Comparison of ENCODE assay signal across 8 mouse cellular contexts in genomic region chr1:177258034-177258342, GRCm38 (mm10). TPM values are rescaled to one million over a fixed set of nuclear protein-coding genes. Genes with fewer than 3 reads are reported as not detected.
A peak's percentile ranks its signal among the peaks of the same experiment; 100 is the strongest.
DNase-seq lines count a peak whose midpoint lies in the region; ATAC-seq and TF ChIP-seq lines count a peak whose summit lies in the region.

Akt3 (minus strand) TSS chr1:177258203.

- H3K9me3 ChIP-seq in G1E (replicated peaks): peaks cover 14% of the 10 kb centered on the region
- no peaks in the 10 kb centered on the region for H3K9me3 ChIP-seq in limb, embryonic 15.5 days
- H3K9me3 ChIP-seq in neural tube, embryonic 15.5 days (replicated peaks): no peaks in the 10 kb centered on the region

- H3K4me1 ChIP-seq in kidney, adult 2 months (ENCODE audit: control insufficient read depth, insufficient read depth, low read length): no peaks in the 10 kb centered on the region
- H3K4me1 ChIP-seq in G1E (ENCODE audit: insufficient read depth, low read depth, low read length): no peaks in the 10 kb centered on the region
- H3K4me1 ChIP-seq in embryonic fibroblast, embryonic 13.5 days (ENCODE audit: control insufficient read depth, insufficient read depth, low read length): no peaks in the 10 kb centered on the region
- peaks cover 11% of the 10 kb centered on the region; the same call in 1 of the 2 replicates for H3K4me1 ChIP-seq in limb, embryonic 15.5 days
- peaks cover 12% of the 10 kb centered on the region for H3K4me1 ChIP-seq in neural tube, embryonic 15.5 days

- no CpG with 5 or more reads among the region's 32 CpGs for WGBS in kidney, adult 2 months
- 0% methylated on average over 1 of the region's 32 CpGs for WGBS in limb, embryonic 15.5 days
- no CpG with 5 or more reads among the region's 32 CpGs for WGBS in neural tube, embryonic 15.5 days

- no peak for TF ChIP-seq POLR2A in kidney, adult 2 months (IDR thresholded peaks at IDR 0.05; ENCODE audit: low read depth, low read length)
- no peak for TF ChIP-seq POLR2A in embryonic fibroblast, embryonic 13.5 days (IDR thresholded peaks at IDR 0.05; ENCODE audit: low read depth, low read length)

- H3K4me2 ChIP-seq in limb, embryonic 15.5 days: peak within 1 kb of the TSS; percentile 91
- peak within 1 kb of the TSS; percentile 88 for H3K4me2 ChIP-seq in neural tube, embryonic 15.5 days

- no peaks in the 10 kb centered on the region for H3K27me3 ChIP-seq in kidney, adult 2 months (replicated peaks; ENCODE audit: control insufficient read depth, insufficient read depth, low read length)
- peaks cover 4% of the 10 kb centered on the region; the same call in 1 of the 2 replicates for H3K27me3 ChIP-seq in G1E (ENCODE audit: insufficient read depth, low read length)
- H3K27me3 ChIP-seq in limb, embryonic 15.5 days: no peaks in the 10 kb centered on the region
- no peaks in the 10 kb centered on the region for H3K27me3 ChIP-seq in neural tube, embryonic 15.5 days (replicated peaks)

- H3K27ac ChIP-seq in kidney, adult 2 months (ENCODE audit: insufficient read depth, low read depth, low read length): peak within 1 kb of the TSS; percentile 24; the same call in 1 of the 2 replicates
- peak within 1 kb of the TSS; percentile 68; the same call in 1 of the 2 replicates for H3K27ac ChIP-seq in embryonic fibroblast, embryonic 13.5 days (ENCODE audit: insufficient read depth, low read length)
- peak within 1 kb of the TSS; percentile 93 for H3K27ac ChIP-seq in limb, embryonic 15.5 days
- H3K27ac ChIP-seq in neural tube, embryonic 15.5 days (replicated peaks): peak within 1 kb of the TSS; percentile 98

- H3K4me3 ChIP-seq in kidney, adult 2 months (ENCODE audit: insufficient read depth, low read depth, low read length): peak within 1 kb of the TSS; percentile 77
- peak within 1 kb of the TSS; percentile 44; the same call in 1 of the 2 replicates for H3K4me3 ChIP-seq in G1E (ENCODE audit: low read depth, low read length)
- peak within 1 kb of the TSS; percentile 78 for H3K4me3 ChIP-seq in embryonic fibroblast, embryonic 13.5 days (ENCODE audit: insufficient read depth, low read length)
- peak within 1 kb of the TSS; percentile 85 for H3K4me3 ChIP-seq in limb, embryonic 15.5 days
- peak within 1 kb of the TSS; percentile 72 for H3K4me3 ChIP-seq in neural tube, embryonic 15.5 days (replicated peaks)

- no peak for ATAC-seq in G1E (ENCODE audit: extremely low read depth, insufficient number of reproducible peaks, low FRiP score, poor library complexity, severe bottlenecking)
- ATAC-seq in limb, embryonic 15.5 days (ENCODE audit: insufficient number of reproducible peaks, low FRiP score, low TSS enrichment, low read depth): no peak; the same call in 1 of the 2 replicates
- ATAC-seq in neural tube, embryonic 15.5 days (ENCODE audit: low FRiP score): peak; percentile 72

- H3K36me3 ChIP-seq in kidney, adult 2 months (ENCODE audit: control insufficient read depth, insufficient read depth, low read length): no peaks in the 10 kb centered on the region
- H3K36me3 ChIP-seq in G1E (replicated peaks): no peaks in the 10 kb centered on the region
- H3K36me3 ChIP-seq in limb, embryonic 15.5 days: no peaks in the 10 kb centered on the region
- no peaks in the 10 kb centered on the region for H3K36me3 ChIP-seq in neural tube, embryonic 15.5 days

- H3K9ac ChIP-seq in limb, embryonic 15.5 days: peak within 1 kb of the TSS; percentile 67
- peak within 1 kb of the TSS; percentile 85 for H3K9ac ChIP-seq in neural tube, embryonic 15.5 days (replicated peaks)

- DNase-seq in kidney, adult 2 months: no peak
- DNase-seq in kidney, postnatal 14 days: no peak
- DNase-seq in G1E (ENCODE audit: low spot score): no peak
- DNase-seq in heart, postnatal 4 days: no peak
- no peak for DNase-seq in cerebellum, adult 8-10 months

- no peak for TF ChIP-seq CTCF in kidney, adult 2 months (conservative IDR thresholded peaks at IDR 0.05; ENCODE audit: insufficient read depth, insufficient read length, low read depth, low read length)
- TF ChIP-seq CTCF in G1E (IDR thresholded peaks at IDR 0.05; ENCODE audit: low read depth, low read length): no peak
- TF ChIP-seq CTCF in embryonic fibroblast, embryonic 13.5 days (IDR thresholded peaks at IDR 0.05; ENCODE audit: borderline replicate concordance, insufficient read depth, low read length): no peak

RNA-seq across cellular contexts. Expression of gene Akt3, which starts in this region (rescaled TPM):
- 2.7 and 3.6 TPM in 2 replicates for polyA plus RNA-seq in kidney, adult 2 months (2012; rRNA removed)
- total RNA-seq in G1E (2014; fragmentation: Nextera tagmentation) (not detected in 2 replicates), G1E (2017) (0.05 and 0.12 TPM in 2 replicates)
- polyA plus RNA-seq in G1E (2012): not detected in 2 replicates
- polyA plus RNA-seq in embryonic fibroblast, embryonic 13.5 days (2011; ENCODE audit: insufficient read length, low read depth, missing spikeins): 44.7 and 50.9 TPM in 2 replicates
- total RNA-seq in heart, postnatal 4 days (2021): 10 to 100 TPM; 33.3 to 34.4 TPM
- polyA plus RNA-seq in limb, embryonic 15.5 days (2015; fragmentation: Nextera tagmentation; extraction: Ambion mirVana): 4.7 and 4.8 TPM in 2 replicates
- 14.8 and 16.9 TPM in 2 replicates for polyA plus RNA-seq in neural tube, embryonic 15.5 days (2015; fragmentation: Nextera tagmentation; extraction: Ambion mirVana)

Comparison
In these comparisons a context has a peak if more than half of its experiments do, and no peak if none do; other contexts are left out.
1. RNA of gene Akt3 (total RNA-seq): 33.3 to 34.4 TPM in heart, postnatal 4 days; 0.05 to 0.12 TPM in G1E; every median in the first group is over 10 times any median in the second.
2. H3K27ac ChIP-seq: peak in every context shown above with its lines; median percentile 98 in neural tube, embryonic 15.5 days; 93 in limb, embryonic 15.5 days; 68 in embryonic fibroblast, embryonic 13.5 days; 24 in kidney, adult 2 months.
3. Peak in every context shown above with its lines, with median percentiles within 50 percentile points of each other: H3K4me3 ChIP-seq.